Mouse (Mus musculus) megakaryocyte, embryonic 14.5 days (primary cell): ENCODE measurements around the gene Wdfy4. TPM values are rescaled to one million over a fixed set of nuclear protein-coding genes. Genes with fewer than 3 reads are reported as not detected.

ENCODE experiments used
- H3K27me3 ChIP-seq: replicated peaks from 2 replicates; pipeline ENCODE3; 2012; ENCODE audit warnings: inconsistent platforms
- H3K36me3 ChIP-seq: replicated peaks from 2 replicates; pipeline ENCODE3; 2012; ENCODE audit warnings: low read length, inconsistent platforms, mixed read lengths
- H3K4me1 ChIP-seq: 2 replicates; pipeline ENCODE4 v1.6.1; 2012; ENCODE audit warnings: inconsistent platforms
- H3K4me3 ChIP-seq: replicated peaks from 2 replicates; pipeline ENCODE3; 2012; ENCODE audit warnings: moderate library complexity, mild to moderate bottlenecking, inconsistent platforms
- H3K9me3 ChIP-seq: 2 replicates; pipeline ENCODE4 v1.6.1; 2012; ENCODE audit warnings: inconsistent platforms
- FLI1 ChIP-seq: IDR thresholded peaks from 2 replicates; pipeline ENCODE4 v1.6.1; 2012; ENCODE audit warnings: low read length, inconsistent platforms, mixed read lengths
- GATA1 ChIP-seq: IDR thresholded peaks from 3 replicates; pipeline ENCODE4 v1.6.1; 2012; ENCODE audit warnings: mixed read lengths, low read length, inconsistent platforms, borderline replicate concordance
- polyA plus RNA-seq: library from polyadenylated mRNA; stranded (reverse); fragments of >175 nt; gene quantifications from 2 replicates; pipeline ENCODE4 v1.2.3, GENCODE M21; 2012; ENCODE audit warnings: low replicate concordance; ENCODE audit not compliant: insufficient read depth

Wdfy4 gene
- polyA plus RNA-seq, 1 experiment, result 4.5 TPM

- Histone ChIP-seq H3K27me3 (peaks cover 61% of the 10 kb centered on the region), H3K9me3 (no peaks in the 10 kb centered on the region)
- no peak for TF ChIP-seq FLI1
- TF ChIP-seq GATA1, result no peak
Observed at GRCm38 (mm10) chr14:33212958-33213309, 27.6 kb upstream of the Wdfy4 start.

DNA sequence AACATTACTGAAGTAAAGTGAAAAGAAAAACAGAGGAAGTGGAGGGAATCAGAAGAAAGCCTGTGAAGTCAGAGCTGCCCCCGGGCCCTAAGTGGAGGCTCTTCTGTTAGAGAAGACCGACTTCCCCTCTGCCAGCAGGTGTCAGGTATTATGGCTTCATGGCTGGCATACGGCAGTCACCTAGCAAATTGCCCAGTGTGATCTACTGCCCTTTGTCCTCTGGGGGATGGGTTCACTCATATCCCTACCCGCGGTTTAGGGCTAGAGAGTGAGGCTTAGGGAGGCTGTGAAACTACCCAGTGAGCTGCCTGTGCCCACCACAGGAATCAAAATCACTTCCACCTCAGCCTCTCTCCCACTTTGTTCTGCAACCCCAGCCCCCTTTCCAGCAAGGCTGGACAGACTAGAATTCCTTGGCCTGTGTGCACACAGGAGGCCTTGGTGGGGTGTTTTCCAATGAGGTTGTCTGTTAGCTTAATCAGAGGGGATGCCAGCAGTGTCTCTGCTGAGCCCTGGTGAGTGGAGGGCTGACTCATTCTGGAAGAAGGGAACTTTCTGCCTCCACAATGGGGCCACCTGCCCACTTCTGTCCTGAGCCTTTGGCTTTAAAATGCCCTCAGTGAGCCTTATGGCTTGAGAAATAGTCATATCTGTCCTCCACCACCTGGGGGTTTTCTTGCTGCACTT, 27.1 kb upstream of the Wdfy4 start:
- Histone ChIP-seq H3K4me1 (peaks cover 38% of the 10 kb centered on the region), H3K4me3 (no peak overlapping the region), H3K27me3 (peaks cover 62% of the 10 kb centered on the region), H3K9me3 (no peaks in the 10 kb centered on the region), H3K36me3 (no peaks in the 10 kb centered on the region)
- no peak for TF ChIP-seq GATA1
- no peak for TF ChIP-seq FLI1

More at GRCm38 (mm10) chr14:33212958-33213309, 27.6 kb upstream of the Wdfy4 start:
- H3K36me3 ChIP-seq, result no peaks in the 10 kb centered on the region
- no peak overlapping the region for H3K4me3 ChIP-seq
- H3K4me1 ChIP-seq, result peaks cover 38% of the 10 kb centered on the region

DNA sequence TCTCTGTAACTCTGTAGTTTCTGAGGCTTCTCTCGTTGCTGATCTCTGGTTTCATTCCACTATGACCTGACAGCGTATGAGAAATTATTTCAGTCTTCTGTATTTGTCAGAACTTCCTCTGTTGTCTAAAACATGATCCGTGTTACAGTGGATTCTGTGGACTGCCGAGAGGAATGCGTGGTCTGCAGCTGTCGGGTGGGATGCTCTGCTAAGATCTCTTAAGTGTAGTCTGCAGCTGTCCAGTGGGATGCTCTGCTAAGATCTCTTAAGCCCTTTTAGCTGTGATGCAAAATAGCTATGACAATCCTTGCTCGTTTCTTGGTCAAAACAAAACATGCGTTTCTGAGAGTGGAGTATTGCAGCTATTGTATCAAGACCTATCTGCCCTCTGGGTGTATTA, 25.5 kb upstream of the Wdfy4 start:
- Histone ChIP-seq H3K4me3 (no peak overlapping the region), H3K36me3 (no peaks in the 10 kb centered on the region), H3K4me1 (peaks cover 36% of the 10 kb centered on the region), H3K27me3 (peaks cover 46% of the 10 kb centered on the region), H3K9me3 (no peaks in the 10 kb centered on the region)
- TF ChIP-seq GATA1 (no peak), FLI1 (no peak)

DNA sequence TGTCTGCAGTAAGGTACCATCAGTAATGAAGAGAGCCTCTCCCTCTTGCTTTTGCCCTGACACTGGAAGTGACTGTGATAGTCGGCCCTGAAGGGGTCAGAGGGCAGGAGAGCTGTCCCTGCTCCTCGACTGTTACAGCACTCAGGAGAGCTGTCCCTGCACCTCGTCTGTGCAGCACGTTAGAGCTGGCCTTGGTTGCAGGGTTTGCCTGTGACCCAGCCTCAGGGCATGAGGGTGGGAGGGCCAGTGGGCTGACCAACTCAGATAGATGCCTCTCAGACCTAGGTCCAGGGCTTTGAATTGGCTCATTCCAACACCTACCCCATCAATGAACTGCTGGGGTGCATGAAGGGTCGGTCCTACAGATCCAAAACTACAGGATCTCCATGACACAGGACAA, 23.0 kb upstream of the Wdfy4 start:
- H3K4me3 ChIP-seq, result no peak overlapping the region
- peaks cover 30% of the 10 kb centered on the region for H3K4me1 ChIP-seq
- no peaks in the 10 kb centered on the region for H3K36me3 ChIP-seq
- H3K27me3 ChIP-seq, result peaks cover 31% of the 10 kb centered on the region
- TF ChIP-seq FLI1, result no peak
- no peak for TF ChIP-seq GATA1
- H3K9me3 ChIP-seq, result peaks cover 6% of the 10 kb centered on the region; the same call in 1 of the 2 replicates

DNA sequence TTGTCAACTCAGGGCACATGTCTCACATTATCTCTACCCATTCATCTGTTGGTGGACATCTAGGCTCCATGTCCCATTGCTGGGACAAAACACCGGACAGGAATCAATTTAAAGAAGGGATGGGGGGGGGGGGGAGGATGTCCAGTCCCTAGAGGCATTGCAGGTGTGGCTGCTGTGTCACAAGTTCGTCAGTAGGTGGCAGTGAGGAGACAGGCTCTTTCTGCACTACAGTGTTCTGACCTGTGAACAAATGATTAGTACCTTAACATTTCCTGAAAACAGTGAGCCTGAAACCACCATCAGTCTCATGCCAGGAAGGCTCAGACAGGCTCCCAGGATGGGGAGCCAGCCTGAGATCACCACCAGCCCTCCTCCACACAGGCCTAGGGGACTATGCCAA, 21.7 kb upstream of the Wdfy4 start:
- no peak overlapping the region for H3K4me3 ChIP-seq
- H3K4me1 ChIP-seq, result peaks cover 44% of the 10 kb centered on the region
- H3K9me3 ChIP-seq, result peaks cover 6% of the 10 kb centered on the region; the same call in 1 of the 2 replicates
- peaks cover 26% of the 10 kb centered on the region for H3K27me3 ChIP-seq
- TF ChIP-seq FLI1 (no peak), GATA1 (no peak)
- H3K36me3 ChIP-seq, result no peaks in the 10 kb centered on the region

- Histone ChIP-seq H3K27me3 (peaks cover 26% of the 10 kb centered on the region), H3K9me3 (peaks cover 6% of the 10 kb centered on the region; the same call in 1 of the 2 replicates), H3K4me3 (no peak overlapping the region), H3K36me3 (no peaks in the 10 kb centered on the region), H3K4me1 (peaks cover 45% of the 10 kb centered on the region)
- TF ChIP-seq GATA1 (no peak), FLI1 (no peak)
Observed at GRCm38 (mm10) chr14:33205280-33205965, 20.1 kb upstream of the Wdfy4 start.

DNA sequence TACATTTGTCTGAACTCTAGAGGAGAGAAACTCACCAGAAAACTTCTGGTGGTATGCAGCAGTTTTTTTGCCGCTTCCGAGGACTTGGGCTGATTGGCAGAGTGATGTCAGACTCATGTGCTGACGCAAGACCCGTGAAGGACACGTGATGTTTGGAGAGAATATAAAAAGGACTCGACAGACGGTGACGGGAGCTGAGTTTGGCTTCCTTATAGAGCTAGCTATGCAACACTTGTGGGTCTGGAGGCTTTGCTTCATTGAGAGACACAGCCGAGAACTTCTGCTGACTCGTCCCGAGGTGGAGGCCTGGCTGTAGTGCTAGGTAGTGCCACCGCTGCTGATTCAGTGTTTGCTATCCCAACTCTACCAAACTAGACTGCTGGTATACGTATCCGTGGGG, 18.5 kb upstream of the Wdfy4 start:
- Histone ChIP-seq H3K27me3 (peaks cover 19% of the 10 kb centered on the region), H3K4me1 (peaks cover 40% of the 10 kb centered on the region), H3K36me3 (no peaks in the 10 kb centered on the region), H3K9me3 (peaks cover 6% of the 10 kb centered on the region; the same call in 1 of the 2 replicates), H3K4me3 (no peak overlapping the region)
- TF ChIP-seq FLI1 (no peak), GATA1 (no peak)

DNA sequence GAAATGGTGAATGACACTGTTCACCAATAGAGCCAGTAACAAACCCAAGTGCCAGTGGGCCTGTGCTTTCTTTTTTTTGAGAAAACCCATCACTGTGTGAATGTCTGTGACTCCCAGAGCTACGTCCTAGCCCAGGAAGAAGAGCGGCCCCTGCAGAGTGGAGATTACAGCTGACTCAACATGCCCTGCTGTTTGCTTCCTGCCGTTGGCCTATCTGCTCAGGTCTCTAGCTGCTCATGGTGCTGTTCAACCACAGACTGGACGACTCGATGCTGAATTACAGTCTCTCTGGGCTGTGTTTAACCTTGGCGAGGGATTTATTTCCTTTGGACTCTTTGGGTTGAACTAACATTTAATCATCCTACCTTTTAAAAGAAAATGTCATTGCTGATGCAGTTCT, 17.6 kb upstream of the Wdfy4 start:
- H3K36me3 ChIP-seq, result no peaks in the 10 kb centered on the region
- H3K4me3 ChIP-seq, result peak overlapping the region; percentile 15
- peaks cover 35% of the 10 kb centered on the region for H3K4me1 ChIP-seq
- no peak for TF ChIP-seq FLI1
- peak; percentile 37; the same call in 1 of the 3 replicates for TF ChIP-seq GATA1
- H3K27me3 ChIP-seq, result peaks cover 10% of the 10 kb centered on the region
- peaks cover 6% of the 10 kb centered on the region; the same call in 1 of the 2 replicates for H3K9me3 ChIP-seq

GRCm38 (mm10) chr14:33202161-33202560, 16.9 kb upstream of the Wdfy4 start:
- H3K36me3 ChIP-seq, result no peaks in the 10 kb centered on the region
- H3K9me3 ChIP-seq, result peaks cover 8% of the 10 kb centered on the region
- peaks cover 7% of the 10 kb centered on the region for H3K27me3 ChIP-seq
- TF ChIP-seq FLI1 (no peak), GATA1 (no peak)
- peaks cover 33% of the 10 kb centered on the region for H3K4me1 ChIP-seq
- H3K4me3 ChIP-seq, result no peak overlapping the region

GRCm38 (mm10) chr14:33194241-33194640, 8.9 kb upstream of the Wdfy4 start:
- peaks cover 4% of the 10 kb centered on the region; the same call in 1 of the 2 replicates for H3K9me3 ChIP-seq
- no peaks in the 10 kb centered on the region for H3K36me3 ChIP-seq
- H3K4me1 ChIP-seq, result peaks cover 21% of the 10 kb centered on the region
- H3K27me3 ChIP-seq, result peaks cover 14% of the 10 kb centered on the region
- no peak for TF ChIP-seq FLI1
- TF ChIP-seq GATA1, result no peak
- H3K4me3 ChIP-seq, result peak overlapping the region; percentile 50
